Mouse (Mus musculus): ENCODE results near the gene Gm40193.

- no peak; the same call in 2 of the 3 replicates for TF ChIP-seq GATA1 (IDR thresholded peaks at IDR 0.05; ENCODE audit: borderline replicate concordance, low read length)
- TF ChIP-seq FLI1 (IDR thresholded peaks at IDR 0.05; ENCODE audit: low read length): no peak
Measured at GRCm38 (mm10) chr11:70572348-70572902, 39.7 kb upstream of the Gm40193 start.
